Comparison of ENCODE assay signal across 8 mouse cellular contexts in genomic region chr9:57536362-57536761, GRCm38 (mm10). TPM values are rescaled to one million over a fixed set of nuclear protein-coding genes. Genes with fewer than 3 reads are reported as not detected.
DNase-seq lines count a peak whose midpoint lies in the region; ATAC-seq and TF ChIP-seq lines count a peak whose summit lies in the region.
"Had no signal": no experiment of that assay in that cellular context is flagged by ENCODE, and none has a peak within 500 bp of the region (broad histone marks: within the 10 kb centered on the region; RNA-seq: fewer than 3 reads in every experiment).

No protein-coding gene starts in this region.

- 84% methylated on average over 5 of the region's 5 CpGs for WGBS in lung, embryonic 14.5 days
- WGBS in embryonic facial prominence, embryonic 13.5 days, result 89% methylated on average over 5 of the region's 5 CpGs
- 89% methylated on average over 5 of the region's 5 CpGs for whole genome bisulfite sequencing in hindbrain, embryonic 14.5 days
- WGBS in midbrain, embryonic 15.5 days, result 86% methylated on average over 5 of the region's 5 CpGs
- WGBS in heart, embryonic 11.5 days (ENCODE audit: insufficient replicate concordance), result 84% methylated on average over 5 of the region's 5 CpGs

- H3K36me3 ChIP-seq in lung, embryonic 14.5 days (ENCODE audit: insufficient read depth), result peaks cover 54% of the 10 kb centered on the region
- peaks cover 51% of the 10 kb centered on the region for H3K36me3 ChIP-seq in embryonic facial prominence, embryonic 13.5 days
- H3K36me3 ChIP-seq in hindbrain, embryonic 14.5 days (replicated peaks; ENCODE audit: control insufficient read depth, insufficient read depth), result peaks cover 63% of the 10 kb centered on the region
- peaks cover 26% of the 10 kb centered on the region for H3K36me3 ChIP-seq in midbrain, embryonic 15.5 days (replicated peaks)
- peaks cover 23% of the 10 kb centered on the region for H3K36me3 ChIP-seq in heart, embryonic 11.5 days (ENCODE audit: control insufficient read depth, insufficient read depth, low read length)

- no peak for TF ChIP-seq CTCF in lung, embryonic 14.5 days (IDR thresholded peaks at IDR 0.05; ENCODE audit: low read depth)

- DNase-seq in lung, embryonic 14.5 days, result no peak
- no peak for DNase-seq in lung, postnatal 14 days
- no peak for DNase-seq in hindbrain, embryonic 14.5 days (ENCODE audit: low spot score)
- DNase-seq in urinary bladder, postnatal 10 days (ENCODE audit: low spot score), result no peak
- DNase-seq: heart, adult 2 months had no signal

- H3K9me3 ChIP-seq in lung, embryonic 14.5 days (ENCODE audit: low read depth, low read length), result no peaks in the 10 kb centered on the region
- H3K9me3 ChIP-seq in embryonic facial prominence, embryonic 13.5 days, result no peaks in the 10 kb centered on the region
- no peaks in the 10 kb centered on the region for H3K9me3 ChIP-seq in hindbrain, embryonic 14.5 days (ENCODE audit: control insufficient read depth, low read length)
- no peaks in the 10 kb centered on the region for H3K9me3 ChIP-seq in midbrain, embryonic 15.5 days
- H3K9me3 ChIP-seq in heart, embryonic 11.5 days (replicated peaks; ENCODE audit: control insufficient read depth, low read length), result no peaks in the 10 kb centered on the region

- peak overlapping the region; percentile 86 for H3K4me2 ChIP-seq in lung, embryonic 14.5 days
- peak overlapping the region; percentile 79 for H3K4me2 ChIP-seq in embryonic facial prominence, embryonic 13.5 days
- H3K4me2 ChIP-seq in hindbrain, embryonic 14.5 days (replicated peaks), result peak overlapping the region; percentile 65
- H3K4me2 ChIP-seq in midbrain, embryonic 15.5 days, result peak overlapping the region; percentile 89
- no peak overlapping the region for H3K4me2 ChIP-seq in heart, embryonic 11.5 days

- H3K4me1 ChIP-seq in lung, embryonic 14.5 days (ENCODE audit: insufficient read depth), result no peaks in the 10 kb centered on the region; the same call in 1 of the 2 replicates
- peaks cover 17% of the 10 kb centered on the region for H3K4me1 ChIP-seq in embryonic facial prominence, embryonic 13.5 days
- H3K4me1 ChIP-seq in hindbrain, embryonic 14.5 days (replicated peaks; ENCODE audit: control insufficient read depth, insufficient read depth, low read length), result peaks cover 20% of the 10 kb centered on the region
- peaks cover 28% of the 10 kb centered on the region for H3K4me1 ChIP-seq in midbrain, embryonic 15.5 days
- H3K4me1 ChIP-seq in heart, embryonic 11.5 days (ENCODE audit: control insufficient read depth, insufficient read depth, low read length), result peaks cover 7% of the 10 kb centered on the region

- peak overlapping the region; percentile 90; the same call in 1 of the 2 replicates for H3K4me3 ChIP-seq in lung, embryonic 14.5 days (ENCODE audit: low read depth, low read length)
- no peak overlapping the region for H3K4me3 ChIP-seq in embryonic facial prominence, embryonic 13.5 days
- H3K4me3 ChIP-seq in hindbrain, embryonic 14.5 days (replicated peaks; ENCODE audit: low read length), result no peak overlapping the region
- H3K4me3 ChIP-seq in midbrain, embryonic 15.5 days, result peak overlapping the region; percentile 96
- H3K4me3 ChIP-seq in heart, embryonic 11.5 days (ENCODE audit: low read depth, low read length), result no peak overlapping the region

- no peak for ATAC-seq in lung, embryonic 14.5 days (ENCODE audit: insufficient read depth)
- no peak for ATAC-seq in embryonic facial prominence, embryonic 13.5 days (ENCODE audit: insufficient number of reproducible peaks, insufficient read depth, low FRiP score, low TSS enrichment, low read depth)
- ATAC-seq in hindbrain, embryonic 14.5 days (ENCODE audit: low FRiP score), result no peak
- ATAC-seq in midbrain, embryonic 15.5 days (replicated peaks), result no peak
- ATAC-seq in heart, embryonic 11.5 days (replicated peaks; ENCODE audit: insufficient number of reproducible peaks, low FRiP score, low TSS enrichment), result no peak

- H3K27me3 ChIP-seq in lung, embryonic 14.5 days (ENCODE audit: insufficient read depth, low read length), result no peaks in the 10 kb centered on the region
- no peaks in the 10 kb centered on the region for H3K27me3 ChIP-seq in embryonic facial prominence, embryonic 13.5 days
- H3K27me3 ChIP-seq in hindbrain, embryonic 14.5 days (ENCODE audit: control insufficient read depth, insufficient read depth, low read length), result no peaks in the 10 kb centered on the region
- no peaks in the 10 kb centered on the region for H3K27me3 ChIP-seq in midbrain, embryonic 15.5 days (replicated peaks)
- no peaks in the 10 kb centered on the region for H3K27me3 ChIP-seq in heart, embryonic 11.5 days (ENCODE audit: control insufficient read depth, insufficient read depth, low read length)

- no peak overlapping the region for H3K27ac ChIP-seq in lung, embryonic 14.5 days (ENCODE audit: low read depth)
- no peak overlapping the region for H3K27ac ChIP-seq in embryonic facial prominence, embryonic 13.5 days
- H3K27ac ChIP-seq in hindbrain, embryonic 14.5 days, result no peak overlapping the region
- no peak overlapping the region for H3K27ac ChIP-seq in midbrain, embryonic 15.5 days
- no peak overlapping the region for H3K27ac ChIP-seq in heart, embryonic 11.5 days (ENCODE audit: low read depth, low read length)

- H3K9ac ChIP-seq in lung, embryonic 14.5 days, result peak overlapping the region; percentile 92; the same call in 1 of the 2 replicates
- no peak overlapping the region for H3K9ac ChIP-seq in embryonic facial prominence, embryonic 13.5 days
- H3K9ac ChIP-seq in hindbrain, embryonic 14.5 days, result peak overlapping the region; percentile 81; the same call in 1 of the 2 replicates
- 0 out of 2 replicates have a peak overlapping the region, but pooled peaks have one; percentile 91 for H3K9ac ChIP-seq in midbrain, embryonic 15.5 days
- H3K9ac ChIP-seq in heart, embryonic 11.5 days (ENCODE audit: low read depth, low read length), result no peak overlapping the region

RNA-seq across cellular contexts. Expression of gene Fam219b, which starts 1.0 kb away (rescaled TPM):
- 20.2 and 22.4 TPM in 2 replicates for polyA plus RNA-seq in lung, embryonic 14.5 days (2014; fragmentation: Nextera tagmentation; extraction: Ambion mirVana)
- polyA plus RNA-seq in embryonic facial prominence, embryonic 13.5 days (2015; fragmentation: Nextera tagmentation; extraction: Ambion mirVana), result 25.1 and 28.9 TPM in 2 replicates
- polyA plus RNA-seq in hindbrain, embryonic 14.5 days (2014; fragmentation: Nextera tagmentation; extraction: Ambion mirVana), result 21.2 and 23.1 TPM in 2 replicates
- 27.7 and 28.2 TPM in 2 replicates for polyA plus RNA-seq in midbrain, embryonic 15.5 days (2015; fragmentation: Nextera tagmentation; extraction: Ambion mirVana)
- 12.1 and 12.6 TPM in 2 replicates for polyA plus RNA-seq in heart, embryonic 11.5 days (2014; fragmentation: Nextera tagmentation; extraction: Ambion mirVana)

RNA-seq across cellular contexts. Expression of gene Cox5a, which starts 15.3 kb away (rescaled TPM):
- polyA plus RNA-seq in lung, embryonic 14.5 days (2014; fragmentation: Nextera tagmentation; extraction: Ambion mirVana), result 527 and 554 TPM in 2 replicates
- 473 and 528 TPM in 2 replicates for polyA plus RNA-seq in embryonic facial prominence, embryonic 13.5 days (2015; fragmentation: Nextera tagmentation; extraction: Ambion mirVana)
- polyA plus RNA-seq in hindbrain, embryonic 14.5 days (2014; fragmentation: Nextera tagmentation; extraction: Ambion mirVana), result 956 and 1,017 TPM in 2 replicates
- polyA plus RNA-seq in midbrain, embryonic 15.5 days (2015; fragmentation: Nextera tagmentation; extraction: Ambion mirVana), result 715 and 767 TPM in 2 replicates
- 1,178 and 1,213 TPM in 2 replicates for polyA plus RNA-seq in heart, embryonic 11.5 days (2014; fragmentation: Nextera tagmentation; extraction: Ambion mirVana)

RNA-seq across cellular contexts. Expression of gene Mpi, which starts 16.2 kb away (rescaled TPM):
- polyA plus RNA-seq in lung, embryonic 14.5 days (2014; fragmentation: Nextera tagmentation; extraction: Ambion mirVana), result 35.1 and 38.1 TPM in 2 replicates
- 47.1 and 48.8 TPM in 2 replicates for polyA plus RNA-seq in embryonic facial prominence, embryonic 13.5 days (2015; fragmentation: Nextera tagmentation; extraction: Ambion mirVana)
- polyA plus RNA-seq in hindbrain, embryonic 14.5 days (2014; fragmentation: Nextera tagmentation; extraction: Ambion mirVana), result 54.7 and 60.0 TPM in 2 replicates
- 81.2 and 82.9 TPM in 2 replicates for polyA plus RNA-seq in midbrain, embryonic 15.5 days (2015; fragmentation: Nextera tagmentation; extraction: Ambion mirVana)
- polyA plus RNA-seq in heart, embryonic 11.5 days (2014; fragmentation: Nextera tagmentation; extraction: Ambion mirVana), result 67.5 and 76.1 TPM in 2 replicates

RNA-seq across cellular contexts. Expression of gene Scamp2, which starts 24.4 kb away (rescaled TPM):
- polyA plus RNA-seq in lung, embryonic 14.5 days (2014; fragmentation: Nextera tagmentation; extraction: Ambion mirVana), result 54.2 and 55.6 TPM in 2 replicates
- polyA plus RNA-seq in embryonic facial prominence, embryonic 13.5 days (2015; fragmentation: Nextera tagmentation; extraction: Ambion mirVana), result 54.2 and 61.7 TPM in 2 replicates
- 44.0 and 45.0 TPM in 2 replicates for polyA plus RNA-seq in hindbrain, embryonic 14.5 days (2014; fragmentation: Nextera tagmentation; extraction: Ambion mirVana)
- 49.6 and 50.6 TPM in 2 replicates for polyA plus RNA-seq in midbrain, embryonic 15.5 days (2015; fragmentation: Nextera tagmentation; extraction: Ambion mirVana)
- polyA plus RNA-seq in heart, embryonic 11.5 days (2014; fragmentation: Nextera tagmentation; extraction: Ambion mirVana), result 53.3 and 54.9 TPM in 2 replicates

RNA-seq across cellular contexts. Expression of gene Rpp25, which starts 32.5 kb away (rescaled TPM):
- polyA plus RNA-seq in lung, embryonic 14.5 days (2014; fragmentation: Nextera tagmentation; extraction: Ambion mirVana), result 2.3 and 2.4 TPM in 2 replicates
- polyA plus RNA-seq in embryonic facial prominence, embryonic 13.5 days (2015; fragmentation: Nextera tagmentation; extraction: Ambion mirVana), result 0.61 and 1.3 TPM in 2 replicates
- 17.0 and 19.7 TPM in 2 replicates for polyA plus RNA-seq in hindbrain, embryonic 14.5 days (2014; fragmentation: Nextera tagmentation; extraction: Ambion mirVana)
- polyA plus RNA-seq in midbrain, embryonic 15.5 days (2015; fragmentation: Nextera tagmentation; extraction: Ambion mirVana), result 29.4 TPM in 2 replicates
- polyA plus RNA-seq in heart, embryonic 11.5 days (2014; fragmentation: Nextera tagmentation; extraction: Ambion mirVana), result 16.3 and 17.1 TPM in 2 replicates

Comparison
In these comparisons a context has a peak if more than half of its experiments do, and no peak if none do; other contexts are left out.
1. H3K4me3 ChIP-seq: peak in lung, embryonic 14.5 days (single experiment) and midbrain, embryonic 15.5 days (single experiment); none in embryonic facial prominence, embryonic 13.5 days (single experiment), hindbrain, embryonic 14.5 days (single experiment) and heart, embryonic 11.5 days (single experiment).
2. H3K9ac ChIP-seq: peak in lung, embryonic 14.5 days (single experiment), hindbrain, embryonic 14.5 days (single experiment) and midbrain, embryonic 15.5 days (single experiment); none in embryonic facial prominence, embryonic 13.5 days (single experiment) and heart, embryonic 11.5 days (single experiment).